Mouse (Mus musculus) midbrain, embryonic 16.5 days (tissue): ENCODE data around the gene Fndc11. TPM values are rescaled to one million over a fixed set of nuclear protein-coding genes. Genes with fewer than 3 reads are reported as not detected.

Experiments used
- ATAC-seq: fragments of 200-750 bp; cut with Nextera tagmentation; 2 replicates; pipeline ENCODE4 v1.8.0; 2017; ENCODE audit warnings: moderate TSS enrichment
- H3K27ac ChIP-seq: fragments of 300-500 bp; sonication (generic); 2 replicates; pipeline ENCODE4 v1.5.1; 2014; ENCODE audit warnings: mild to moderate bottlenecking, low read length, mixed read lengths
- H3K27me3 ChIP-seq: fragments of 300-500 bp; sonication (generic); 2 replicates; pipeline ENCODE4 v1.6.1; 2014; ENCODE audit warnings: low read depth, low read length, mixed read lengths; ENCODE audit not compliant: control insufficient read depth, insufficient read depth
- H3K36me3 ChIP-seq: fragments of 300-500 bp; sonication (generic); 2 replicates; pipeline ENCODE4 v1.6.1; 2014; ENCODE audit warnings: mild to moderate bottlenecking, low read length, moderate library complexity, mixed read lengths; ENCODE audit not compliant: control insufficient read depth, insufficient read depth
- H3K4me1 ChIP-seq: fragments of 300-500 bp; sonication (generic); 2 replicates; pipeline ENCODE4 v1.6.1; 2014; ENCODE audit warnings: mild to moderate bottlenecking, low read length, mixed read lengths; ENCODE audit not compliant: control insufficient read depth, insufficient read depth
- H3K4me2 ChIP-seq: fragments of 300-500 bp; sonication (generic); 2 replicates; pipeline ENCODE4 v1.6.1; 2014; ENCODE audit warnings: mild to moderate bottlenecking, low read length, mixed read lengths
- H3K4me3 ChIP-seq: fragments of 300-500 bp; sonication (generic); 2 replicates; pipeline ENCODE4 v1.5.1; 2014; ENCODE audit warnings: low read depth, mild to moderate bottlenecking, low read length, moderate library complexity, mixed read lengths
- H3K9ac ChIP-seq: fragments of 300-500 bp; sonication (generic); 2 replicates; pipeline ENCODE4 v1.6.1; 2014; ENCODE audit warnings: low read depth, low read length, mixed read lengths
- H3K9me3 ChIP-seq: fragments of 300-500 bp; sonication (generic); replicated peaks from 2 replicates; pipeline ENCODE4 v1.6.1; 2014; ENCODE audit warnings: mild to moderate bottlenecking, low read length, mixed read lengths; ENCODE audit not compliant: control insufficient read depth, poor library complexity, severe bottlenecking
- WGBS: fragments of 180-500 bp; shearing (Covaris S2); extraction: QIAGEN DNeasy Blood & Tissue Kit; methylation state at CpG from one replicate; pipeline ENCODE4 v1.1.7; 2014; 5-methylcytosine and 5-hydroxymethylcytosine counted together
- polyA plus RNA-seq: library from polyadenylated mRNA; unstranded; fragments of >200 nt; fragmentation: Nextera tagmentation; extraction: Ambion mirVana; gene quantifications from 2 replicates; pipeline ENCODE4 v1.2.1, GENCODE M21; 2015

The Fndc11 gene
- polyA plus RNA-seq, 1 experiment from 2014 or later, result 0.41 TPM

- Histone ChIP-seq H3K4me1 (no peaks in the 10 kb centered on the region), H3K4me3 (peak within 1 kb of the TSS; percentile 20), H3K27me3 (no peaks in the 10 kb centered on the region), H3K36me3 (no peaks in the 10 kb centered on the region), H3K4me2 (peak within 1 kb of the TSS; percentile 27), H3K27ac (no peak within 1 kb of the TSS), H3K9me3 (no peaks in the 10 kb centered on the region), H3K9ac (no peak within 1 kb of the TSS)
- WGBS, result 13% methylated on average over 16 of the region's 16 CpGs
- no peak for ATAC-seq
Measured at GRCm38 (mm10) chr2:181241602-181242313, 21.9 kb downstream of the Fndc11 start, which contains the start of gene Helz2. Gene Helz2, minus strand, starts transcription at chr2:181242027.

GRCm38 (mm10) chr2:181242314-181242665, 22.5 kb downstream of the Fndc11 start:
- H3K4me2 ChIP-seq, result peak overlapping the region; percentile 27; the same call in 1 of the 2 replicates
- 76% methylated on average over 3 of the region's 3 CpGs for WGBS
- ATAC-seq, result no peak

GRCm38 (mm10) chr2:181243706-181244394, 24.0 kb downstream of the Fndc11 start:
- H3K36me3 ChIP-seq, result no peaks in the 10 kb centered on the region
- H3K9me3 ChIP-seq, result no peaks in the 10 kb centered on the region
- ATAC-seq, result no peak
- H3K4me3 ChIP-seq, result no peak overlapping the region
- 32% methylated on average over 11 of the region's 11 CpGs for whole genome bisulfite sequencing
- H3K9ac ChIP-seq, result no peak overlapping the region
- H3K27ac ChIP-seq, result no peak overlapping the region
- no peaks in the 10 kb centered on the region for H3K27me3 ChIP-seq
- no peaks in the 10 kb centered on the region for H3K4me1 ChIP-seq
- no peak overlapping the region for H3K4me2 ChIP-seq

More at GRCm38 (mm10) chr2:181242314-181242665, 22.5 kb downstream of the Fndc11 start:
- no peak overlapping the region for H3K27ac ChIP-seq
- H3K9me3 ChIP-seq, result no peaks in the 10 kb centered on the region
- no peak overlapping the region for H3K4me3 ChIP-seq
- no peaks in the 10 kb centered on the region for H3K36me3 ChIP-seq
- H3K9ac ChIP-seq, result no peak overlapping the region
- no peaks in the 10 kb centered on the region for H3K27me3 ChIP-seq
- H3K4me1 ChIP-seq, result no peaks in the 10 kb centered on the region

- no peaks in the 10 kb centered on the region for H3K27me3 ChIP-seq
- 33% methylated on average over 2 of the region's 2 CpGs for WGBS
- H3K36me3 ChIP-seq, result no peaks in the 10 kb centered on the region
- no peak for ATAC-seq
- H3K9ac ChIP-seq, result no peak overlapping the region
- no peaks in the 10 kb centered on the region for H3K9me3 ChIP-seq
- H3K27ac ChIP-seq, result no peak overlapping the region
- no peak overlapping the region for H3K4me2 ChIP-seq
- H3K4me3 ChIP-seq, result no peak overlapping the region
- no peaks in the 10 kb centered on the region for H3K4me1 ChIP-seq
Measured at GRCm38 (mm10) chr2:181245031-181245430, 25.2 kb downstream of the Fndc11 start.

GRCm38 (mm10) chr2:181249217-181249616, 29.4 kb downstream of the Fndc11 start:
- H3K4me1 ChIP-seq, result no peaks in the 10 kb centered on the region
- no peak overlapping the region for H3K4me2 ChIP-seq
- no peak overlapping the region for H3K27ac ChIP-seq
- WGBS, result 91% methylated on average over 10 of the region's 10 CpGs
- H3K4me3 ChIP-seq, result no peak overlapping the region
- no peak overlapping the region for H3K9ac ChIP-seq
- no peak for ATAC-seq
- peaks cover 15% of the 10 kb centered on the region for H3K36me3 ChIP-seq
- no peaks in the 10 kb centered on the region for H3K9me3 ChIP-seq
- H3K27me3 ChIP-seq, result no peaks in the 10 kb centered on the region

- H3K27ac ChIP-seq, result no peak overlapping the region
- H3K4me1 ChIP-seq, result no peaks in the 10 kb centered on the region
- H3K9ac ChIP-seq, result no peak overlapping the region
- no peaks in the 10 kb centered on the region for H3K9me3 ChIP-seq
- H3K27me3 ChIP-seq, result no peaks in the 10 kb centered on the region
- no peak overlapping the region for H3K4me3 ChIP-seq
- WGBS, result 92% methylated on average over 1 of the region's 1 CpGs
- no peak for ATAC-seq
- H3K4me2 ChIP-seq, result no peak overlapping the region
- H3K36me3 ChIP-seq, result peaks cover 22% of the 10 kb centered on the region
Measured at GRCm38 (mm10) chr2:181251841-181252240, 32.0 kb downstream of the Fndc11 start.

GRCm38 (mm10) chr2:181253248-181253647, 33.4 kb downstream of the Fndc11 start:
- no peak overlapping the region for H3K27ac ChIP-seq
- no peak overlapping the region for H3K9ac ChIP-seq
- WGBS, result 94% methylated on average over 1 of the region's 1 CpGs
- H3K4me1 ChIP-seq, result no peaks in the 10 kb centered on the region
- no peak overlapping the region for H3K4me3 ChIP-seq
- H3K4me2 ChIP-seq, result no peak overlapping the region
- peaks cover 29% of the 10 kb centered on the region for H3K36me3 ChIP-seq
- no peaks in the 10 kb centered on the region for H3K27me3 ChIP-seq
- ATAC-seq, result no peak
- H3K9me3 ChIP-seq, result no peaks in the 10 kb centered on the region

- H3K27me3 ChIP-seq, result no peaks in the 10 kb centered on the region
- no peak overlapping the region for H3K27ac ChIP-seq
- no peaks in the 10 kb centered on the region for H3K9me3 ChIP-seq
- no peaks in the 10 kb centered on the region for H3K4me1 ChIP-seq
- H3K9ac ChIP-seq, result no peak overlapping the region
- H3K4me2 ChIP-seq, result no peak overlapping the region
- WGBS, result 94% methylated on average over 2 of the region's 2 CpGs
- H3K4me3 ChIP-seq, result no peak overlapping the region
- peaks cover 25% of the 10 kb centered on the region for H3K36me3 ChIP-seq
- ATAC-seq, result no peak
Measured at GRCm38 (mm10) chr2:181266839-181267238, 47.0 kb downstream of the Fndc11 start.

- no peak overlapping the region for H3K4me2 ChIP-seq
- H3K9ac ChIP-seq, result no peak overlapping the region
- WGBS, result 97% methylated on average over 2 of the region's 2 CpGs
- no peaks in the 10 kb centered on the region for H3K9me3 ChIP-seq
- H3K27ac ChIP-seq, result no peak overlapping the region
- H3K4me1 ChIP-seq, result no peaks in the 10 kb centered on the region
- peaks cover 4% of the 10 kb centered on the region; the same call in 1 of the 2 replicates for H3K36me3 ChIP-seq
- H3K27me3 ChIP-seq, result no peaks in the 10 kb centered on the region
- no peak overlapping the region for H3K4me3 ChIP-seq
- ATAC-seq, result no peak
Measured at GRCm38 (mm10) chr2:181272092-181272491, 52.3 kb downstream of the Fndc11 start.
